Mouse (Mus musculus) kidney, adult 18-20 months (tissue): ENCODE results near the gene Stard13.

Experiments
- DNase-seq: peaks from one replicate; pipeline ENCODE4 v3.0.0; 2021

The Stard13 gene

DNA sequence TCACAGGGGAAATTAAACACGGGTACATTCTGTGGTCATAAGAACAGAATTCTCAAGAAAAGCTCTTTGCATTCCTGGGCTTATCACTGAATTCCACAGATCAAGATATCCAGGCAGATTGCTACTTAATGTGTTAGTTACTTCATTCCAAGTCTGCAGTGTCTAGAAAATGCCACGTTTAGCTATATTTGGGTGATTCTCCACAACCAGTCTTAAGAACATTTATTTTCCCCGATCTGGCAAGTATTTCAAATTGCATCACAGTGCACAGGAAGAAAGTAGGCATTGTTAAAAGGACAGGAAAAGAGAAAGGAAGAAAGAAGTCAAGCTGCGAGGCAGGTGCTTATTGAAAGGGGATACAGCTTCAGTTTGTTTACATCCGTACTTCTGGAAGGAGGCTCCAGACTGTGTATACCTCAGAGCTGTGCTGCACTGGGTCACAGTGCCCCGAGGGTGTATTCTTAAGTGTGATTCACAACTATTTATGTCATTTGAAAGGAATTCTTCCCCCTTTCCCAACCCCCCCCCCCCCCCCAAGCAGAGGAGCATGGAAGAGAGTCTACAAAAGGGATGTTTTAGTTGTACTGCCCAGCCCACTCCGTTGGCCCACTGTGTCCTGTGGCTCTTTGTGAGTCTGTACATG is 179.4 kb downstream of the Stard13 start:
- DNase-seq = no peak

DNA sequence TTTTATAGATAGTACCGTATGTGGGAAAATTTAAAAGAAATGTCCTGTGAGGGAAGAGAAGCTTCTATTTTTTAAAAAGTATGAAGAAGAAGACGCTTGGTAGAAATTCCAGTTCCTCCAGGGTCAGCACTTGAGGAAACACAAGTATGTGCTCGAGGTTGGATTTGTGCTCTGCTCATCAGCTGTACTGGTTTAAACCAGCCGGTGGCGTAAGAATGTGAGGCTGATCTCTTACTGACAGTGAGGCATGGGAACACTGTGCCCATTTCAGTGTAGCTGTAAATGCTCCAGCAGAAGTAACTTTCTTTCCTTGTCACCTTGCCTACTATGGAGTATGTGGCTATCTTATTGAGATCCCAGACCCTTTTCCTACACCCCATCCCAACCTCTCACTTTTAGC is 180.4 kb downstream of the Stard13 start:
- no peak for DNase-seq

DNA sequence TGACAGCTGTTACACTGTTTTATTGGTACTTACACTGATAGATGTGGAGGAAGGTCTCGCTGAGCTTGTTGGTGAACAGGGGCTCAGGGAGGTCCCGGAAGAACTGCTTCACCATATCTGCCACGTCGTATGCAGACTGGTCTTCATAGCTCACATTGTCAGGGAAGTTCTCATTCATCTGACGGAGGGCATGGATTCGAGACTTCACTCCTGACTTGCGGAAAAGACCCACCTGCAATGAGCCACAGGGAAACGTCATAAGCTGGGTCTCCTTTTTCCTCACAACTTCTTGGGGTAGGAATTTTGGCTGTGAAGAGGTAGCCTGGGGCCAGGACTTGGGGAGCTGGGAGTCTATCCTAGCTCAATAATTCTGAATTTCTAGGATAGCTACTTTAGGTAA is 181.3 kb downstream of the Stard13 start:
- no peak for DNase-seq

DNA sequence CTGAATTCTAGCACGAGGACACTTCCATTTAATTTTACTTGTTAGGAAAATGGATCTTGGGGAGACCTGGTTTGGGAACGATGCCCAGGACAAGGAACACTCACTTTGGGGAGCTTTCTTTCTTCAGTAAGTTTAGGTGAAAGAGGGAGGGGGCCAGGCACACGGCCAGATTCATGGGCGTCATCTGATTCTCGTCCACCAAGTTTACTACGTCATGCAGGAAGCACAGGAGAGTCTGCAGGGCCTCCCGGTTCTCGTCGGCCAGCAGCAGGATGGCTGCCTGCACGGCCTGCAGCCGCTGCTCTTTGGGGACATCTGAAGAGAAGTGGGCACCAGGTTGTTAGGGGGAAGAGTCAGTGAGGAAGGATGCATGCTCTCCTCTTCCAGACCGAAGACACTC is 186.1 kb downstream of the Stard13 start:
- no peak for DNase-seq

DNA sequence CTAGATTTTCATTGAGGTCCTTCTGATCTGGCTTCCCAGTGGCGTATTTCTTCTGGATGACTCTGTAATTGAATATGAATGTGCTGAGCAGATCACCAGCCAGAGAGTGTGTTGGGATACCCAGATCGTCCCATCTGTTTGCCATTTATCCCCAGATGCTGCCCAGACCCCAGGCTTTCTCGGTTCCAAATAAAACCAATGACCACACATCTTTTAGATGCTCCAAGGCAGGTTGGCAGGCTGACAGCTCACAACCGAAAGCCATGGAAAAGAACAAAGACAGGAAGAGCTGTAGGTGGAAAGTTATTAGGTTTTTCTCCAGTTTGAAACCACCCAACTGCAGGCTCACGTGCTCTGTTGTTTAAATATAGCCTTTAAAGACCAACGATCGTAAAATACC is 186.7 kb downstream of the Stard13 start:
- DNase-seq = no peak

DNA sequence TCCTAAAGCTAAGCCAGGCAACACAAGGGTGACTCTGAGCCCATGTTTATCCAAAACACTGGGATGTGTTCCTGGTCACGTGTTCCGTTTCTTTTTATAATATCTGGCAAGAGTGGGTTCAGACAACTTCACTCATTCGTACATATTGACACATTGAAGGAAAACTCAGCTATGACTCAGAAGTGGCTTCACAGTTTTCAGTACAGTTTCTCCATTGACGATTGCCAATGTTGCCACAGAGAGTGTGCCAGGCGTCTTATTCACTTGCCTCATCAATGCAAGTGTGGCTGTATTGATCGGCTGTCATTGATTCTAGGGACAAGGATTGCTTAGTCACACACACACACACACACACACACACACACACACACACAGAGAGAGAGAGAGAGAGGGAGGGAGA is 187.5 kb downstream of the Stard13 start:
- DNase-seq = no peak

DNA sequence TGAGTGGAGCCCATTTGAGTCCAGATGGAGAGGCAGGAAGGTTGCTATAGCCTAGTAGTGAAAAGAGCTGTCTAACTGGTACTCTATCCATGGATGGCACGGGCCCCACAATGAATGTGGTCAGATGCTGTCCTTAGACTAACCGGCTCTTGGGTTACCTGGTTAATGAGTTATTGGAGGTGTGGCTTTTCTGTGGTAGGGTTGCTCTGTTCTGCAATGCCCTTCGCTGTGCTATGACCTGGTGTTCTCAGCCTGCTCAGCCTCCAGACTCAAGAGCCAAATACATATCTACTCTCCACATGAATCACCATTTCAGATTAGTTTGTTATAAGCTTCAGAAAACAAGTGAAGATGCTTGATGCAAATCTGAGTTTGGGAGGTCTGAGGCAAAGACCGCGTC is 190.7 kb downstream of the Stard13 start:
- peak; percentile 47 for DNase-seq

DNA sequence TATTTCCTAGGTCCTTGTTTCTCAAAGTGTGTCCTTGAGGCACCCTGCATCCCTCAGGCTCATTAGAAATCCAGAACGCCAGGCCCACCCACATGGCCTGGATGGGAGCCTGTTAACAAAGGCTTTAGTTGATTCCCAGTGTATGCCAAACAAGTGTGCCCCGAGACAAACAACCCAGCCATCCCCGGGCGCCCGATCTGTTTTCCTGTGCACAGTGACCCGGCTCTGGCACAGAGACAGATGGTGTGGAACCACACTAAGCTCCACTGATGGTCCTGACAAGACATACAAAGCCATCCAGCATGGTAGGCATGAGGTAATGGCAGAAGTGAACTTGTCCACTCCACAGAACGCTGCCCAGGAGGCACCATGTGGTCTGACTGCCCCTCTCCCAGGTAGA is 195.8 kb downstream of the Stard13 start:
- no peak for DNase-seq

DNA sequence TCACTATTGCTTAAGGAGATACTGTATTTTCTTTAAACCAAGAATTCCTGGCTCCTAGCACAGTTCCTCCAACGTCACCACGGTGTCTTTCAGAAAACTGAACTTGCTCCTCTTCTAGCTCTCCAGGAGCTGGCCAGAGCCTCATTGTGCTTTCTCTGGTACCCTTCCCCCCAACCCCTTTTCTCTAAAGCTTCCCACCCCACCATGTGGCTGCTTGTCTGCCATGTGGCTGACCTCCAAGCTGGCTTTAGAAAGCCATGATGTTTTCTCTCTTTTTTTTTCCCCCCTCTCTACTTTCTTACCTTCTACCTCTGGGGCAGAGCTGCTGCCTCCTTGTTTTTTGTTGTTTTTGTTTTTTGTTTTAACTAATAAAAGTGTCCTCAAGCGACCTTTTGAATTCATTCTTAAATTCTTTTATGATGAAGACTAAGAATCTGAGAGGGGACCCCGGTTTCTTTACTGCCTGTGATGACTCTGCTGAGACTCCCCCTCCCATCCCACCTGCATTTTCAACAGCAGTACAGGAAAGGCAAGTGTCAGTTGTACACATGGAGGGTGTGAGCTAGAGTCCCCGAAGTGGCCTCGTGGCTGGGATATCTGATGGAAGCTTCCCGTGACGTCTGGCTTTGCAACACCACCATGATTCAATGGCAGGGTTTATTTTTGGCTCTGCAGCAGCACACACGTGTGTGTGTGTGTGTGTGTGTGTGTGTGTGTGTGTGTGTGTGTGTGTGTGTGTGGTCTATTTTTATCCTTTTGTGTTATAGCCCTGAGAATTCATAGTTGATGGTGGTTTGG is 198.7 kb downstream of the Stard13 start:
- no peak for DNase-seq

DNA sequence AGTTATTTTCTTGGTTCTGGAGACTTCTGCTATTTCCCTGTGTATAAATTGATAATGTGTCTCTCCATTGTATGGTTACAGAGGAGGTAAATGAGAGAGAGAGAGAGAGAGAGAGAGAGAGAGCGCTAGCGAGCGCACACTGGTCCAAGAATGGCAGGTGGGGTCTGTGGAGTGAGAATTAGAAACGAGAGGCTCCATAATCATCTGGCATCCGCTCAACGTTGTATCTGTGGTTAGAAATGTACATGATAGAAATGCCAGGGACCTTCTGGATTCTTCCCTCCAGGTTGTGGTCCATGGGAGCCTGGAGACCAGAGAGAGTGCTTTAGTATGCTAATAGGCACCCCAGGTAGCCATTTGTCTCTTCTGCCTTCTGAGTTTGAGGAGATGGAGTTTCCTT is 204.7 kb downstream of the Stard13 start:
- DNase-seq = no peak

DNA sequence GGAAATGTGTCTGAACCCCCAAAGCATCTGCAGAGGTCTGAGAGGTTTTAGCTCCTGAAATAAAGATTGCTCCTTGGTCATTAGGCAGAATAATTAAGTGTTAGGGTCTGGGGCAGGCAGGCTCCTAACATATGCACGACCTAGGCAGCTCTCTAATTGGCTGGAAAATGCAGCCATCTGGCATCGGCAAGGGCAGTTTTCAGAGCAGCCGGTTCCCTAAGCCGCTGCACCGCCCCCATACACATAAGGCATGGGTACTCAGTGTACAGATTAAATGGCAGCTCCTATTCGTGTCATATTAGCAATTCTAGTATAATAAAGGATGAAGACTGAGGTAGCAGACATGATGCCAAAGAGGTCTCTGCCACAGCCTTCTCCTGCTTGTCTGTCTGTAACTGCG is 206.5 kb downstream of the Stard13 start:
- DNase-seq = no peak

DNA sequence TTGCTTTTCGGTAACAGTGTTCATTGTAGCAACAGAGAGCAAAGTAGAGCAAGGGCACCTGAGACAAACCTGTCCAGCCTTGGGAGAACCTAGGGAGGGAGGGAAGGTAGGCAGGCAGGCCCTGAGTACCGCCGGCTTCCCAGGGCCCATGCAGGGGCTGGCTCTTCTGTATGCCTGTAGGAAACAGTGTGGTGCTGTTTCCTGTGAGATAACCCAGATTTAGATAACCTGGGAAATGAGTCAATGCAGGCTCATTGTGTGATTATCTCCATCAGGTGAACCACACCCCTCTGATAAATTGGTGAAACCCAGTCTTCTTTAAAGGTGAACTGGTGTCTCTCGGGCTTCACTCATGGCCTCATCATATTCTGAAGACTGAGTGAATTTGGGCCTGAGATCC is 207.6 kb downstream of the Stard13 start:
- no peak for DNase-seq

DNA sequence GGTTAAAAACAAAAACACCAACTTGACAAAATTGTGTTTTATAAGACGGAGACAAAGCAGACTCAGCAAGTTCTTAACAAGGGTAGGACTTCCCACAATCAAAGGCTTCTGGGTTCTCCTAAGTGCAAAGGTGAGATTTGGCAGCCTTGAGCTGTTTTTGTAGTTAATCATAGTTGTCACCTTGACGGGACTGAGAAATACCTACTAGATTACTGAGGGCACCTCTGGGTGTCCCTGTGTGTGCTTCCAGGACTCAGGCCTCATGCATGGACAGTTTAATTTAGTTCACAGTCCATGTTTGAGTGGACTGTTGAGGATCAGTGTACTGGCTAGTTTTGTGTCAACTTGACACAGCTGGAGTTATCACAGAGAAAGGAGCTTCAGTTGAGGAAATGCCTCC is 209.2 kb downstream of the Stard13 start:
- DNase-seq = no peak

DNA sequence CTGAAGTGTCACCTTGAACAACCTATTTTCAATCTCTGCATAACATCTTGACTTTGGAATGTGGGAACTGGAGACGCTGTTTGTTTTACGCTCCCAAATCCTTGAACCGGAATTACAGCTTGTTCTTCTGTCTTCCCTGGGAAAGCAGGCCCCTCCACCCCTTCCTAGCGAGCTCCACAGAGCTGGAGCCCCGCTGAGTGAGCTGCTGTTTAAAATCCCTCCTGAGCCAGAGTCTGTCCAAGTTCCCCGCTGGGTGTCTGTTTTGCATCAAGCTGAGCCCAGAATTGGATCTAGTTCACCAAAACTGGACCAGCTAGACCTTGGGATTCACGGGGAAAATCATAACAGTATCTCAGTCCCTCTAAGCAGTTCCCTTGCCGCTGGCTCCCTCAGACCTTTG is 210.2 kb downstream of the Stard13 start:
- no peak for DNase-seq

DNA sequence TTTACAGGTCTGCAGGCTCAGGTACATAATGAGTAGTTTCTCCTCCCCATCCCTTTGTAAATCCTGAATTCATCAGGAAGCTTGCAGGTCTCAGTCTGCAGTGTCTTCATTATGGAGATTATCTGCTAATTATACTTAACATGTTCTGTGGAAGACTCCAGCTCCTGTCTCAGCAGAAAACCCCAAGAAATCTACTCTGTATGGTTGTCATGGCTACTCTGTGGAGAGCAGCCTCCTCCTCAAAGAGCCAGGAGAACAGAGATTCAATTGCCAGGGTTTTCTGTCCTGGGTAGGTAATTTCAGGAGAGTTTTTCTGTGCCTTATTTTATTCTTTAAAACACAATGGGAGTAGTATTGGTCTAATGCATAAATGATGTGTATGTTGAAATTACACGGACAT is 210.7 kb downstream of the Stard13 start:
- no peak for DNase-seq

DNA sequence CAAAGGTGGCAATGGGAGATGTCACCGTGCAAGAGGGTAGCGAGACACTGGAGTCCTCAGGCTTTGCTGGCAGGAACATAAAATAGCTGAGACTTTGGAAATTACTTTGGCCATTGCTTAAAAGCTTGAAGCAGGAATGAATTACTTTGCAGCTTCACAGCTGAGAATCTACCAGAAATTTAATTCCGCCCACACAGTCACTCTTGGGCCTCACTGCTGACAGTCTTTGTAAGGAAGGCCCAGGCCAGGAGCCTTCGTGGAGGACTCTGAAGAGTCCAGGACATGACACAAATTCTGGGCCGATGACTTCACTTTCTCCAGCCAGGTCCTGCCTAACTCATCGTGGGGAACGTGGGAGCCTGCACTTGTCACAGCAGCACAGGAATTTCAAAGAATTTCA is 211.6 kb downstream of the Stard13 start:
- DNase-seq = no peak

DNA sequence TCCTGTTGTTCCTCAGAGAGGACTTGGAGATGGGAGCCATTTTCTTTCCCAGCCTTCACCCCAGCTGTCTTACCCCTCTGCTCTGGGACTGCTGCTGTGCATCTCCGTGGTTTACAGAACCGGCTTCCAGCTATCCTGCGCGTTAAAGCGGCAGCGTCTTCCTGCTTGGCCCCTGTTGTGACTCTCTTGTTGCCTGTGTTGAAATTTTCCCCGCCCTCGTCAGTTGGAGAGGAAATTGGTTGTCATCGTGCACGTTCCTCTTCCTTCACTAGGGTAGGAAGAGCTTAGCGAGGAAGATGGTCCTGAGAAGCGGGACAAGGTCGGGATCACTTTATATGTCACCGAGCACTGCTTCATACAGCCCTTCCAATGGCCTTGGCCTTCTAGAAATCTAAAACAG is 212.8 kb downstream of the Stard13 start:
- DNase-seq = no peak

DNA sequence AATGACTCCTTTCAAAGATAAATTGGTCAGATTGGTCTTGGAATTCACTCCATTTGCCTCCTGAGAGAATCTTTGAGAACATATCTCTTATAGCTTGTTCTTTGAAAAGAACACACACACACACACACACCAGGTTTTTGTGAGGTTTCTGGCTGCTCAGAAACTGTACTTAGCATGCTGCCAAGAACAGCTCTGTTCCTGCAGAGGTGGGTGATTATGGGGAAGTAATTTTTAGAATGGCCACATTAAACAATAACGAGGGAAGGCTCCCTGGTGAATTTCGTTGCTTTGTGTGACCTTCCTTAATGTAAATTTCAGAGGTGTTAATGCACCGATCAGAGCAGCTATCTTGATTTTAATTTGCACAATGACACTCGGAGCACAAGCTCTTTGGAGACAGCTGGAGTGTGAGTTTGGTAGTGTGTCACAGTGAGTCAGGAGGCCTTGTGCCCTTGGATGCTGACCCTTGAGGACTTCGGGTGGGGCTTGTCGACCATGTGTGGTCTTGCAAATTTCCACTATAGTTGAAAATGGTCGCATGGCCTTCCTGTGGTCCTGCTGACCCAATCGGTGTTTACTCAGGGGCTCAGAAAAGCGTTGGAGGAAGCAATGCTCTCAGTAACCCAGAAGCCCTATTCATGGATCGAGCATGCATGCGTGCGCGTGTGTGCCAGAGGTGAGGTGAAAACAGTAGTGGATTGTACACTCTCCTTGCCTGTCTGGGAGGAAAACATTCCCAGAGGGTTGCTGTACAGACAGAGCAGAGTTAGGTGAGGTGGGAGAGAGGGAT is 213.4 kb downstream of the Stard13 start:
- no peak for DNase-seq

DNA sequence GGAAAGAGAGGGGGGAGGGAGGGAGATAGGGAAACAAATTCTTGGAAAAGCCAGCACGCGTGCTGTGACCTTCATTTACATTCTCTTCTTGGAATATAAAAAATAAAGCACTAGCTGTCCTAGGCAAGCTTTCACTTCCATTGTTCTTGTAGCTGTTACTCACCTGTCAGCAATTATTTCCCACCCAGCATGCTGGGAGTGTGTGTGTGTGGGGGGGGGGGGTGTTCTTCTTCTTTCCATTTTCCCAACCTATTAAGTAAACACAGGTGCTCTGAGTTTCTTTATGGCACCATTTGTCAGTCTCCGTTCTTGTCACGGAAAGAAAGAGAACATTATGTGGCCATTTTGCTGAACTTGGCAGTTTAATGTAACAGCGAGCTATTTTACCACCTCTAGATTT is 214.7 kb downstream of the Stard13 start:
- no peak for DNase-seq

DNA sequence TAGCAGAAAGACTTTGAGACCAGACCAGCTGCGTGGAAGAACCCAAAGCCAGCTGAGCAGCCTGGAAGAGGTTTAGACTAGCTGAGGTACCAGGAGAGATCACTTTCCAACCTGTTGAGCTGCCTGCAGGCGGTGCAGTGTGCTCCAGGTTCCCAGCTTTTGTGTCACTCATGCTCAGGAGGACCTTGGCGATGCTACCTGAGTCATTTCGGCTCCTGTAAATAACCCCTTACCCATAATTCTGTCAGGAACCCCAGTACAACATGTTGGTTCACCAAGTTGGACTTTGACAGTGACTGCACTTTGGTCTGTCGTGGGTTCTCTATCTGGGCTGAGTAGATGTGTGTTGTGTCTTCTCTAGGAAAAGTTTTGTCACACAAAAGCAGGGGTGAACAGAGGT is 215.2 kb downstream of the Stard13 start:
- DNase-seq = no peak

DNA sequence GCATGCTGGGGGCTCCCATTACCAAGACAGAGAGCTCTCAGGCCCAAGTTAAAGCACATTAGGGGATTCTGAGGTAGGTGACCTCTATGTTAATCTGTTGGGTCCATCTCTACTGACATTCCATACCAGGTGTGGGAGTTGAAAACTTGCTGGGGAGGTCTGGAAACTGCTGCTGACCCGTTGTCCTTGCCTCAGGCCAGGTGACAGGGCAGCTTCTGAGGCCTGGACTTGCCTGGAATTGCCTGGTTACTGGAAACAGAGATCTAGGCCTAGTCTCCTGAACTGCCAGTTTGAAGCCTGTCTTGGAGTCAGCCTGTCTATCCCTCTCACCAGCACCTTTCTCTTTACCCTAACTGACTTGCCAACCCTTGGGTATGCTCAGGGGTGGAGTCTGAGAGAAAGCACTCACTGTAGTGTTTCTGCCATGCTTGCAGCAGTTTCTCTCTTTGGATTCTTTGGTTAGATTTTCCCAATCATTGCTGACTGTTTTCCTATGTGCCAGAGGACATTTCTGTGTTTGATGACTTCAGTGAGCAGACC is 229.3 kb downstream of the Stard13 start:
- peak; percentile 23 for DNase-seq

DNA sequence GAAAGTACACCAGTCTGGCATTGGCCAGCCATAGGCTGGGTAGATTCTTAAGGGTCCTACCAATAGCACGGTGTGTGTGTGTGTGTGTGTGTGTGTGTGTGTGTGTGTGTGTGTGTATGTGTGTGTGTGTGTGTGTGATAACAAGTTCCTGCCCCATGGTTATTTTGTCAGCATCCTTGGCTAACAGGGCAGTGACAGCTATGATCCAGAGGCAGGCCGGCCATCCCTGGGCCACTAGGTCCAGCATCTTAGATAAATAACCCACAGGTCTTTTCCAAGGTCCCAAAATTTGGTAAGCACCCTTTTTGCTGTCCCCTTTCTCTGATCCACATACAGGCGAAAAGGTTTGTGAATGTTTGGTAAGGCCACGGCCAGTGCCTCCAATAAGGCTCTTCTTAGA is 231.6 kb downstream of the Stard13 start:
- no peak for DNase-seq

DNA sequence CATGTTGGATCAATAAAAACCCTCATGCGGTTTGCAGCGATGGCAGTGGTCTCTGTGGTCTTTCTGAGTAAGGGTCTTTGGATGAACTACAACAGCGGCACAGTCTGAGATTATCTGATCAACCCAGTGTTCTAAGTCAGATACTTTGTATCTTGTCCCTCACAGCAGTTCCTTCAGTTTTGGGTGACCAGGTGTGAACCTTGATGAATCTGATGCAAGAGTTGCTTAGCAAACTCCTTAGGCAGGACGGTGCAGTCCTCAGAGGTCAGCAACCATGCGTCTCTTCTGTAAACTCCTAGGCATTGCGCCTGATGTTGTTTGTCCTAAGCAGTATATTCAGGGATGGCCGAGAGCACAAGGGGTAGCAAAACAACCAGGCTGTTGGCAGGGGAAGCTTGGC is 232.5 kb downstream of the Stard13 start:
- DNase-seq = no peak

DNA sequence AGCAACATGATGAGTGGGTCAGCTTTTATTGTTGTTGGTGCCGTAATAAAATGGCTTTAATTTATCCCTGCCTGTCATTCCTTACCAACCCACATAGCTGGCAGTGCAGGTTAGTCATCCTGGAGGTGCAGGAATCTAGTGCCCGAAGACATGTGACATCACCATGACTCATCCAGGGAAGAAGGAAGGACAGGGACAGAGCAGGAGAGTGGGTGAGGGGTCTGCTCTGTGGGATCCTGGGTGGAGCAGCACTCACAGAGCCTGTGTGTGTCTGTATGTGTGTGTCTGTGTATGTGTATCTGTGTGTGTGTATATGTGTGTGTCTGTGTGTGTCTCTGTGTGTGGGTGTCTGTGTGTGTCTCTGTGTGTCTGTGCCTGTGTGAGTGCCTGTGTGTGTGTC is 237.1 kb downstream of the Stard13 start:
- DNase-seq = no peak
